Mouse (Mus musculus) forebrain, embryonic 12.5 days (tissue): Measurements from ENCODE around the gene BC005561. TPM values are rescaled to one million over a fixed set of nuclear protein-coding genes. Genes with fewer than 3 reads are reported as not detected.
A peak's percentile ranks its signal among the peaks of the same experiment; 100 is the strongest.

Experiments
- ATAC-seq: fragments of 200-750 bp; cut with Nextera tagmentation; 2 replicates; pipeline ENCODE4 v1.8.0; 2017; ENCODE audit warnings: moderate TSS enrichment; ENCODE audit not compliant: low FRiP score
- H3K27ac ChIP-seq: fragments of 300-500 bp; sonication (generic); 2 replicates; pipeline ENCODE4 v1.5.1; 2016; ENCODE audit warnings: mild to moderate bottlenecking
- H3K27me3 ChIP-seq: fragments of 300-500 bp; sonication (generic); 2 replicates; pipeline ENCODE4 v1.6.1; 2016; ENCODE audit warnings: mild to moderate bottlenecking
- H3K36me3 ChIP-seq: fragments of 300-500 bp; sonication (generic); replicated peaks from 2 replicates; pipeline ENCODE4 v1.6.1; 2016; ENCODE audit warnings: mild to moderate bottlenecking
- H3K4me1 ChIP-seq: fragments of 300-500 bp; sonication (generic); 2 replicates; pipeline ENCODE4 v1.6.1; 2016
- H3K4me2 ChIP-seq: fragments of 300-500 bp; sonication (generic); 2 replicates; pipeline ENCODE4 v1.6.1; 2016; ENCODE audit warnings: mild to moderate bottlenecking, moderate library complexity
- H3K4me3 ChIP-seq: fragments of 300-500 bp; sonication (generic); replicated peaks from 2 replicates; pipeline ENCODE4 v1.5.1; 2016; ENCODE audit warnings: mild to moderate bottlenecking
- H3K9ac ChIP-seq: fragments of 300-500 bp; sonication (generic); 2 replicates; pipeline ENCODE4 v1.6.1; 2016; ENCODE audit warnings: mild to moderate bottlenecking
- H3K9me3 ChIP-seq: fragments of 300-500 bp; sonication (generic); 2 replicates; pipeline ENCODE4 v1.6.1; 2016
- WGBS: fragments of 180-500 bp; shearing (Covaris S2); methylation state at CpG from one replicate; pipeline ENCODE4 v1.1.7; 2016; 5-methylcytosine and 5-hydroxymethylcytosine counted together
- polyA plus RNA-seq: library from polyadenylated mRNA; unstranded; fragments of >200 nt; fragmentation: Nextera tagmentation; extraction: Ambion mirVana; gene quantifications from 2 replicates; pipeline ENCODE4 v1.2.1, GENCODE M21; 2016

BC005561 gene
- 17.2 and 17.5 TPM in 2 replicates for polyA plus RNA-seq

DNA sequence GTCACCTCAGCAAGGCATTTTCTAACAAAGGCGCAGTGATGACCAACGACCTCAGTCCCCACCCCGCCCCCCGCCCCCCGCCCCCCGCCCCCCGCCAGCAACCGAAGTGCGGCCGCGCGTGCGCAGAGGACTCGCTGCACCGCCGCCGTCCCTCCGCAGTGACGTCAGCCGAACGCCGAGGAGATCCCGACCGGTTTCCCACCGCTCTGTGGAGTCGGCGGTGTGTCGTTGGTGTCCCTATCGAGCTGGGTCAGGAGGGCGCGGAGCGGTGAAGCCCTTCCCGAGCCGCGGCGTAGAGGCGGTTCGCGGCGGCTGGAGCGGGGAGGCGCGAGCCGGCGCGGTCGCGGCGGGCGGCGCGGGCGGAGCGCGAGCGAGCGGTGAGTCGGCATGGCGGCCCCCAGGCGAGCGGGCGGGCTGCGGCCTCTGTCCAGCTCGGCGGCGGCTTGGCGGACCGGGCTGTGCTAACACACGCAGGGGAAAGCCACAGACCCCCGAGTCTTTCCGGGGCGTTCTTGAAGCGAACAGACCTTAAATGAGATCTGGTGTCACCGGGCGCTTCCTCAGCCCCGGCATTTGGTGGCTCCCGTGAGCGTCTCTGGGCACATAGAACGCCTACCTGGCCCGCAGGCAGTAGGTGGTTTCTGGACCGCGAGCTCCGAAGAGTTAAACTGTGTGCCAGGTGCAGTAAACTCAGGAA, at the start of gene BC005561:
Gene BC005561 (plus strand): TSS at position 158 of the 697 bp plus-strand sequence.
- Histone ChIP-seq H3K9me3 (peaks cover 10% of the 10 kb centered on the region; the same call in 1 of the 2 replicates), H3K4me2 (peak within 1 kb of the TSS; percentile 67), H3K4me1 (peaks cover 10% of the 10 kb centered on the region), H3K4me3 (peak within 1 kb of the TSS; percentile 82), H3K9ac (peak within 1 kb of the TSS; percentile 82), H3K27ac (peak within 1 kb of the TSS; percentile 90), H3K36me3 (peaks cover 26% of the 10 kb centered on the region), H3K27me3 (no peaks in the 10 kb centered on the region)
- under 1% methylated on average over 72 of the region's 83 CpGs for WGBS
- peak; percentile 94 for ATAC-seq

DNA sequence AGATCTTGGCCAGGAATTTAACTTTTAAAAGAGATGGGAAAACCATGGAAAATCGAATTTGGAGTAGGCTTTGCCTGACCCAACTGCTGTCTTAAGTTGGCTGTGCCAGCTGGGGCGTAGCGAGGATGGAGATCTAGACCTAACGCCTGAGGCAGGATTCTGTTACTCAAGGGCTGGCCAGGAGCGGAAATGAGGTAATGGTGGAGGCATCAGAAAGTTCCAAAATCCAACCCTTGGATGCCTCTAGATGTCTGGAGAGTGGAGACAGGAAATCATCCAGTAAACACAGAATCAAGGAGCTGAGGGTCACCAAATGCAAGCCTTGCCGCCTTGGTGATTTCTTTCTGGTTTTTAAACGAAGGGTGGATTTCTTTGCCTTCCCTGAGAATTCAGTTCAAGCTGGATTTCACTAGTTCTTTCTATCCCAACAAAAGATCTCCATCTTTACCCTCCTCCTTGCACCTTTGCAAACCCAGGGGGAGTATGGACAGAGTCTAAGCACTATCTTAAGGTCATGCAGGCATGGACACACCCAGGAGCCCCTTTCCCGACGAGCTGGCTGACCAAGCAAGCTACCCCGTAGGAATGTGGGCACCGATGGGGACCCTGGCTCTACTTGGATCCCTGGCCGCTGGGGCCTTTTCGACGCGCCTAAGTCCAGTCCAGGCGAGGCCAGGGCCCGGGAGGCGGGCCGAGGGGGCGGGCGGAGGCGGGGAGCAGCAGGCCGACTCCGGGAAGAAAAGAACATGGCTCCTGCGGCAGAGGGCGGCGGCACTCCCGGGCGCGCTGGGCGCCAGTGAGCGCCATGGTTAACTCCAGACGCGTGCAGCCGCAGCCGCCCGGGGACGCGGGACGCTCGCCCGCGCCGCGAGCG, 49.1 kb upstream of the BC005561 start, which contains the start of gene Pkd2:
Gene Pkd2 (plus strand): TSS at position 619 of the 874 bp plus-strand sequence.
- Histone ChIP-seq H3K9ac (peak within 1 kb of the TSS; percentile 92), H3K27ac (peak within 1 kb of the TSS; percentile 92), H3K4me1 (peaks cover 19% of the 10 kb centered on the region), H3K36me3 (peaks cover 6% of the 10 kb centered on the region; the same call in 1 of the 2 replicates), H3K9me3 (no peaks in the 10 kb centered on the region), H3K4me3 (peak within 1 kb of the TSS; percentile 77), H3K27me3 (no peaks in the 10 kb centered on the region), H3K4me2 (peak within 1 kb of the TSS; percentile 65)
- 11% methylated on average over 46 of the region's 46 CpGs for WGBS
- ATAC-seq: peak; percentile 91

GRCm38 (mm10) chr5:104459706-104460455, 48.3 kb upstream of the BC005561 start:
- Histone ChIP-seq H3K9me3 (no peaks in the 10 kb centered on the region), H3K27ac (peak overlapping the region; percentile 92), H3K4me2 (peak overlapping the region; percentile 65), H3K27me3 (no peaks in the 10 kb centered on the region), H3K36me3 (peaks cover 13% of the 10 kb centered on the region), H3K4me1 (peaks cover 19% of the 10 kb centered on the region), H3K4me3 (peak overlapping the region; percentile 77), H3K9ac (peak overlapping the region; percentile 92)
- peak; percentile 81 for ATAC-seq
- WGBS: under 1% methylated on average over 75 of the region's 82 CpGs

DNA sequence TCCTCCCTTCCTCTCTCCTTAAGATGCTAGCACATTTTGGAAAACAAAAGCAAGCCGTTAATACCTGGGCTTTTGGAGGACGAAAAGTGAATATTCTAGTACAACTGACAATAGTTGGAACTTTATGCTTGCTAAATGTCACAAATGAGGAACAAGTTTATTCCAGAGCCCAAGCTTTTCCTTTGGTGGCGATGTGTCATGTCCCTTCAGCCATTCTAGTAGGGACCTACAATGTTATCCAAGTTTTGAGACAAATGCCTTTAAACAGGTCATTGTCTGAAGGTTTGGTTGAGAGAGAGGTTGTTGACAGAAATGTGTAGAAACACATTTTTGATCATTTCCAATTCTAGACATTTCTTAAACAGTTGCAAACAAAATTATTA, 47.7 kb upstream of the BC005561 start:
- Histone ChIP-seq H3K36me3 (peaks cover 16% of the 10 kb centered on the region), H3K27ac (no peak overlapping the region), H3K4me2 (peak overlapping the region; percentile 65), H3K9me3 (no peaks in the 10 kb centered on the region), H3K27me3 (no peaks in the 10 kb centered on the region), H3K9ac (peak overlapping the region; percentile 92), H3K4me3 (peak overlapping the region; percentile 77), H3K4me1 (peaks cover 19% of the 10 kb centered on the region)
- no peak for ATAC-seq
- 38% methylated on average over 3 of the region's 3 CpGs for WGBS

DNA sequence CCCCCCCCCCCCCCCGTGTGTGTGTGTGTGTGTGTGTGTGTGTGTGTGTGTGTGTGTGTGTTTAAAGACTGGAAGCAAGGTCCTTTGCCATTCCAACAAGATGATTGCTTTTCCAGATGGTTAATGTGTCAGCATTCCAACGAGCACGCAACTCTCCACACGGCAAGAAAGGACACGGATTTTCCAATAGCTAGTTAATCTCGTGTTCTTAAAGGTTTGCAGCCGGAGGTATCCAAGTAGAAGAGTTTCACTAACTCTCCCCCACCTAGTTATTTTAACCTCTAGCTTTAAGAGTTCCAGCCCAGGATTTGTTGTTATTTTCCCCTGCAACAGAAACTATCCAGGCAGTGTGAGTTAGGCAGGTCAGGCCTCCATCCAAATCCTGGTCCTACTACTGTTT, 47.3 kb upstream of the BC005561 start:
- Histone ChIP-seq H3K27ac (no peak overlapping the region), H3K4me3 (peak overlapping the region; percentile 77), H3K36me3 (peaks cover 19% of the 10 kb centered on the region), H3K27me3 (no peaks in the 10 kb centered on the region), H3K4me1 (peaks cover 19% of the 10 kb centered on the region), H3K4me2 (peak overlapping the region; percentile 65), H3K9ac (peak overlapping the region; percentile 92; the same call in 1 of the 2 replicates), H3K9me3 (no peaks in the 10 kb centered on the region)
- ATAC-seq: no peak
- WGBS: 58% methylated on average over 7 of the region's 7 CpGs

DNA sequence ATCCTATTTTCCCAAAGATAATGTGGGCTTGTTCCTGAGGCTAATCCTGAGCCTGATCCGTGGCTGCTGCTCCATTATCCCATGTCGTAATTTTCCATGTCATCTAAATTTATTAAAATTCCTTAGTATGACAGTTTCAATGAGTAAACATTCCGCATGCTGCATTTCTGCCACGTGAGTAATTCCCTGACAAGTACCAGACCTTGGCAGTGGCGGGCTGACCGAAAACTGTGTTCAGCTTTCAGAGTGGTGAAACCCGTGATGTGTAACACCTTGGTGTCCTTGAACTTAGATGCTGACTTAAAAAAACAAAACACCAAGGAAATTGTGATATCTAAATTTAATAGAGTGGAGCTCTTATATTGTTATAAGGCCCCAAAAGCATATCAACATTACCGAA, 42.9 kb upstream of the BC005561 start:
- Histone ChIP-seq H3K27me3 (no peaks in the 10 kb centered on the region), H3K9ac (no peak overlapping the region), H3K36me3 (peaks cover 46% of the 10 kb centered on the region), H3K4me3 (no peak overlapping the region), H3K4me2 (no peak overlapping the region), H3K27ac (no peak overlapping the region), H3K4me1 (peaks cover 10% of the 10 kb centered on the region; the same call in 1 of the 2 replicates), H3K9me3 (no peaks in the 10 kb centered on the region)
- no peak for ATAC-seq
- 95% methylated on average over 8 of the region's 8 CpGs for WGBS

DNA sequence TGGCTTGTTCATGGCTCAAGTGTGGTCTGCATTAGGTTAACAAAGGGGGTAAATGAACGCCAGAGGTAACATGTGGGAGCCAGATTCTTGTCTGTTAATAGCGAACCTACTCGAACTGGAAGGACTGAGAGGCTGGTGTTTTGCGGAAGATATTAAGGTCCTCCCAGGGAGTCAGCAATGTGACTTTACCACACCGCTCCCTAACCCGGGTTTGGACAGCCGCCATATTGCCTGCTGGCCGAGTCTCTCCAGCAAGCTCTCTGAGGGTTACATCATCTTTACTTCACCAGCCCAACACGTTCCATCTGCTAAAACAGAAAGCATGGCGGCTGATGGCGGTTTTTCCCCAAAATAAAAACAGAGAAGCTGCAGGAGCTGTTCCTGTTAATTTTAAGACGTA, 42.4 kb upstream of the BC005561 start:
- no peaks in the 10 kb centered on the region for H3K9me3 ChIP-seq
- no peak for ATAC-seq
- H3K36me3 ChIP-seq: peaks cover 49% of the 10 kb centered on the region
- no peak overlapping the region for H3K9ac ChIP-seq
- WGBS: 92% methylated on average over 12 of the region's 12 CpGs
- H3K4me3 ChIP-seq: no peak overlapping the region
- no peak overlapping the region for H3K27ac ChIP-seq
- H3K4me2 ChIP-seq: no peak overlapping the region
- H3K27me3 ChIP-seq: no peaks in the 10 kb centered on the region
- H3K4me1 ChIP-seq: peaks cover 6% of the 10 kb centered on the region; the same call in 1 of the 2 replicates

DNA sequence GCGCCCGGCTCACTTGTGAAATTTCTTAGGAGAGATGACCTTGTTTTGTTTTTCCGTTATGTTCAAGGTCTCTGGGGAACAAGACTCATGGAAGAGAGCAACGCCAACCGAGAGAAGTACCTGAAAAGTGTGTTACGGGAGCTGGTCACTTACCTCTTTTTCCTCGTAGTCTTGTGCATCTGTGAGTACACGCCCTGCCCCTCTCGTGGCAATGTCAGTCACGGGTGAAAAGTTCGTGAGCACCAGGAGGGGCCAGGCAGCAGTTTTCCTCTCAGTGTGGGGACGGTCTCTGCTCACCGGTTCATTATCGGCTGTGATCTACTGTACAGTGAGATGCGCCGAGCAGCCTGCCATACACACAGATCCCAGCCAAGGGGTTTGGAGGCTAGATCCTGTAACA, 41.3 kb upstream of the BC005561 start:
- ATAC-seq: no peak
- H3K9me3 ChIP-seq: no peaks in the 10 kb centered on the region

DNA sequence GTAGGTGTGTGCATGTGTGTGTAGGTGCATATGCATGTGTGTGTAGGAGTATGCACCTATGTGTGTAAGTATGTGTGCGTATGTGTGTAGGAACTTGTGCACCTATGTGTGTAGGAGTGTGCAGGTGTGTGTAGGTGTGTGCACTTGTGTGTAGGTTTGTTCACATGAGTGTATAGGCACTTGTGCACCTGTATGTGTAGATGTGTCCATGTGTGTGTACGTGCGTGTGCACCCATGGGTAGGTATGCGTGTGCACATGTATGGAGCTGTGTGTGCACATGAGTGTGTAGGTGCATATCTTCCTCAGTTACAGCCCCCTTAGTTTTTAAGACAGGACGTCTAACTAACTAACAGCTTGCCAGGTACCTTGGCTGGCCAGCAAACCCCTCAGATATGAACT, 39.6 kb upstream of the BC005561 start:
- no peaks in the 10 kb centered on the region for H3K4me1 ChIP-seq
- peaks cover 66% of the 10 kb centered on the region for H3K36me3 ChIP-seq
- ATAC-seq: no peak
- H3K4me2 ChIP-seq: no peak overlapping the region
- H3K27me3 ChIP-seq: no peaks in the 10 kb centered on the region
- no peaks in the 10 kb centered on the region for H3K9me3 ChIP-seq
- H3K27ac ChIP-seq: no peak overlapping the region
- 91% methylated on average over 5 of the region's 5 CpGs for WGBS
- no peak overlapping the region for H3K4me3 ChIP-seq
- H3K9ac ChIP-seq: no peak overlapping the region

More for the DNA sequence above, 41.3 kb upstream of the BC005561 start:
- Histone ChIP-seq H3K27me3 (no peaks in the 10 kb centered on the region), H3K4me1 (no peaks in the 10 kb centered on the region), H3K36me3 (peaks cover 55% of the 10 kb centered on the region), H3K27ac (no peak overlapping the region), H3K9ac (no peak overlapping the region), H3K4me3 (no peak overlapping the region), H3K4me2 (no peak overlapping the region)
- 96% methylated on average over 16 of the region's 16 CpGs for WGBS

DNA sequence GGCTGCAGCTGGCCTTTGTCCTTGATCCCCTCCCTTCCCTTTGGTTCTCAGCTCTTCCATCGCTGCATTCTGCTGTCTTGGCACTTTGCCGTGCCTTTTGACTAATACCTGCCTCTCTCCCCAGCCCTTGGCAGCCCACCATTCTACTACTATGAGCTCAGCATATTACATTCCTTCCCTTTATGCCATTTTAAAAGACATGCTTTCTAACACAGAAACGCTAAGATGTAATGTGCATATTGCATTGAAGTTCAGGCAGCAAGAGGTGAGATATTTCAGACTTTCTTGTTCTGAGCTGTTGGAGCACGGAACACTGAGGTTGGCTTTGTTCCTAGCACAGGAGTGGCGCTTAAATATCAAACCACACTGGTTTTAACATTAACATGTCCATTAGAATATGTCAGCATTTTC, 37.2 kb upstream of the BC005561 start:
- Histone ChIP-seq H3K9ac (no peak overlapping the region), H3K9me3 (no peaks in the 10 kb centered on the region), H3K4me1 (no peaks in the 10 kb centered on the region), H3K36me3 (peaks cover 50% of the 10 kb centered on the region), H3K4me2 (no peak overlapping the region), H3K27me3 (no peaks in the 10 kb centered on the region), H3K27ac (no peak overlapping the region), H3K4me3 (no peak overlapping the region)
- 94% methylated on average over 5 of the region's 5 CpGs for WGBS
- ATAC-seq: no peak

DNA sequence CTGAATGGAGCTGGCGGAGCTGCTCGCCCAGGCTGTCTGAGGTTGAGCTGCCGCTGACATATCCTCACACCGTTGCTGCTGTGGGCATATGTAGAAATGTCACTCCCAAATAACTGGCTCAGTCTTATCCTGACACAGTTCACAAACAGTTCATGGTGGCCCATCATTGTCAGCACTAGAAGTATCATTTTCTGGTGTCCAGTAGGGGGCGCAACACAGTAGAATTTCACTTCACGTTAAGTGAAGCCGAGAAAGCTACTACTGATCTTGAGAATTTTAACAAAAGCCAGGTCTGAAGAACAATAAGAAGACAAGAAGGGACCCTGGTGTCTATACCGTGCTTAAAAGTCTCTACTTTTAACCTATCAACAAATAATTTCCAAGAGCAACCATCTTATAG, 35.8 kb upstream of the BC005561 start:
- no peak overlapping the region for H3K27ac ChIP-seq
- H3K36me3 ChIP-seq: peaks cover 44% of the 10 kb centered on the region
- no peaks in the 10 kb centered on the region for H3K4me1 ChIP-seq
- H3K9me3 ChIP-seq: no peaks in the 10 kb centered on the region
- H3K27me3 ChIP-seq: no peaks in the 10 kb centered on the region
- H3K4me2 ChIP-seq: no peak overlapping the region
- H3K9ac ChIP-seq: no peak overlapping the region
- 93% methylated on average over 8 of the region's 8 CpGs for WGBS
- no peak for ATAC-seq
- H3K4me3 ChIP-seq: no peak overlapping the region

DNA sequence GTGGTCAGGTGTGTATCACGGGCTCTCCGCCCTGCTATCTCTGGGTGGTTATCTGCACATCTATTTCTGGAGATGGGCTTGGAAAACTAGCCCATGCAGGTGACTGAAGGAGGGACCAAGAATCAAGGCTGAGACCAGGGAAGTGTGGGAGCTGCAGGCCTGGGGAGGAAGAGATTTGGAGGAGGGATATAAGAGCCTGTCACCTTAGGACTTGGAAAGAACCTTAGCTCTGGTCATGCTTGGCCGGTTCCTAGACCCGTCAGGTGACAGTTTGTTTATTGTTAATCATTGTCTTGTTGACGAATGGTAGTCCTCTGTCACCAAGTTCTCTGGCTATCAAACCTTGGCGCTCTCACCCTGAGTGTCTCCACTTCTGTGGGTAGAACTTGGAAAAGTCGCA, 27.8 kb upstream of the BC005561 start:
- H3K9ac ChIP-seq: no peak overlapping the region
- 90% methylated on average over 7 of the region's 7 CpGs for WGBS
- H3K4me2 ChIP-seq: no peak overlapping the region
- ATAC-seq: no peak
- H3K27me3 ChIP-seq: no peaks in the 10 kb centered on the region
- no peak overlapping the region for H3K27ac ChIP-seq
- peaks cover 67% of the 10 kb centered on the region for H3K36me3 ChIP-seq
- H3K4me3 ChIP-seq: no peak overlapping the region
- no peaks in the 10 kb centered on the region for H3K9me3 ChIP-seq
- H3K4me1 ChIP-seq: no peaks in the 10 kb centered on the region
